Mouse (Mus musculus): ENCODE data around the gene Chit1. TPM values are rescaled to one million over a fixed set of nuclear protein-coding genes. Genes with fewer than 3 reads are reported as not detected.

Chit1 gene
- 0.45 TPM for polyA plus RNA-seq (2014; fragmentation: Illumina TruSeq; extraction: RNeasy Lipid Tissue Mini Kit (QIAGEN cat#74804); ENCODE audit: low read depth, low replicate concordance)

DNA sequence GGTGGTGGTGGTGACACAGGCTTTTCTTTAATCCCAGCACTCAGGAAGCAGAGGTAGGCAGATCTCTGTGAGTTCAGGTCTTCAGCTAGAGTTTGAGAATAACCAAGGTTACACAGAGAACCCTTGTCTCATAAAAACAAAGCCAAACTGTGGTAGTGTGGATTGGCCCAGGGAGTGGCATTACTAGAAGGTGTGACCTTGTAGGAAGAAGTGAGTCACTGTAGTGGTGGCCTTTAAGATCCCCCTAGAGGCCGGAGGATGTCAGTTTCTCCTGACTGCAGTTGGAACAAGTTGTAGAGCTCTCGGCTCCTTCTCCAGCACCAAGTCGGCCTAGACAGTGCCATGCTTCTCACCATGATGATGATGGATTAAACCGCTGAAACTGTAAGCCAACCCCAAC lies at the start of gene Chit1:
Chit1 (plus strand) TSS at position 264 of the 400 bp plus-strand sequence.

DNA sequence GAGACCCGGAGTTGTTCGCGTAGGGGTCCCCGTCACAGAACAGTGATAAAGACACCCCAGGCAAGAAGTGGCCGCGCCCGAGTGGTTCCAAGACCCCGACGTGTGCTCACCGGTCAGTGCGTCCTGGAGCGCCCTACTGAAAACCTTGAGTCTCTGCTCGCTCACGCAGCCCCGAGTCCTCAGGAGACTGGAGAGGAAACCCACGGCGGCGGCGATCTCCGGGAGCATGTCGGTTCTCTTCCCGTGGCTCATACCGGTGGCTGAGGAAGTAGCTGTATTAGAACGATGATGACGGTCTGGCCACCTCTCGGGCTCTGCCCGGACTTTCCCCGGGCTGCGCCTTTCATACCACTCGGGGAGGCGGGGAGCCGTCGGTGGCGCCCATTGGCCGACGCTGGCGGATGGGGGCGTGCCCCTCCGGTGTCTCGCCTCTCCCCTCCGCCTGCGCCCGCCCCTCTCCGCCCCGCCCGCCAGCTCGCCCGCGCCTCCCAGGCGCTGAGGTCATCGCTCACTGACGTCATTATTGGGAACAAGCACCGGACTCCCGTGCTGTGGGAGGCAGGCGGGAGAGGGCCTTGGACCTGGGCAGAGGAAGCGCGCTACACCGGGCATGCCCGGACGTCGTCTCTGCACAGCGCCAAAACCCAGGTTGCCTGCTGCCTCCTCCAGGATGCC lies 32.1 kb upstream of the Chit1 start, which contains the start of gene Btg2:
Btg2 (minus strand) TSS at position 319 of the 675 bp plus-strand sequence.

DNA sequence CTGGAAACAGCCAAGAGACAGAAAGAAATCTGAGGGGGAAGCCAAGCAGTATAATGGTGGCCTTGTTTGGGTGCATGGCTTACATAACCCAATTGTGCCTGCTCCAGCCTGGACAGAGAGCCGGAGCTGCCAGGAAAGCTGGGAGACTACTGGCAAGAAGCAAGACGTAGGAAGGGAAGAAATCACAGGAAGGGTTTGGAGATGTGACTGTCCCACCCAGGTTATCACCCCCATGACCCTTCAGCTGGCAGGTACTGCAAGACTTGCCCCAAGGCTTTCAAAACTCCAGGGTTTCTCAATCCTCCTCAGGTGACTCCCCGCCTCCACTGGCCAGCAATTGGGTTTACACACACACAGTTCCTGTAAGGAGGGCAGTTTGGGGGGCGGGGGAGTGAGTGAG lies 71.0 kb downstream of the Chit1 start, which contains the start of gene Chil1:
Chil1 (plus strand) TSS at position 152 of the 400 bp plus-strand sequence.

DNA sequence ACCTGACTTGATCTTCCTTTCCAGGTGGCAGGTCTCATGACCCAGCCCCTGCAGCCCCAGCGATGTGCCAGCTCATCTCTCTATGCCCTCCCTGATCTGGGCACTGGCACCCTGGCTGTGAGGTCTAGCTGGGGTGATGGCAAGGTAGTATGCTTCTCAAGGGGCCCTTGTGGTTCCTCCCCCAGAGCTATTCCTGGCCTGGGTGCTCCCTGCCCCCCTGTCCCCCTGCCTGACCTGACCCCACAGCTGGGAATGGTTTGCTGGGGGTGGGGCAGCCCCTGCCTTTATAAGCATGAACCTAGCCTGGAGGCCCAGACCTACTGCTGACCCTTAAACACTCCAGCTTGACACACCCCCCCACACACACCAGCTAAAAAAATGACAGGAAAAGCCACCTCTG lies 82.1 kb downstream of the Chit1 start, which contains the start of gene Mybph:
Mybph (plus strand) TSS at position 323 of the 400 bp plus-strand sequence.

Other genes with a start within 250 kb of the Chit1 start
- gene Optc, start 203.2 kb upstream of the Chit1 start, polyA plus RNA-seq (2014; fragmentation: Illumina TruSeq; extraction: RNeasy Lipid Tissue Mini Kit (QIAGEN cat#74804); ENCODE audit: low read depth, low replicate concordance) = 0.22 TPM
- 1.7 TPM for gene Prelp, start 189.8 kb upstream of the Chit1 start, polyA plus RNA-seq (2014; fragmentation: Illumina TruSeq; extraction: RNeasy Lipid Tissue Mini Kit (QIAGEN cat#74804); ENCODE audit: low read depth, low replicate concordance)
- 1.7 TPM for gene Fmod, start 74.0 kb upstream of the Chit1 start, polyA plus RNA-seq (2014; fragmentation: Illumina TruSeq; extraction: RNeasy Lipid Tissue Mini Kit (QIAGEN cat#74804); ENCODE audit: low read depth, low replicate concordance)
- gene Btg2, start 32.1 kb upstream of the Chit1 start, polyA plus RNA-seq (2014; fragmentation: Illumina TruSeq; extraction: RNeasy Lipid Tissue Mini Kit (QIAGEN cat#74804); ENCODE audit: low read depth, low replicate concordance) = 1.2 TPM
- not detected for gene Chil1, start 70.9 kb downstream of the Chit1 start, polyA plus RNA-seq (2014; fragmentation: Illumina TruSeq; extraction: RNeasy Lipid Tissue Mini Kit (QIAGEN cat#74804); ENCODE audit: low read depth, low replicate concordance)
- gene Mybph, start 82.2 kb downstream of the Chit1 start, polyA plus RNA-seq (2014; fragmentation: Illumina TruSeq; extraction: RNeasy Lipid Tissue Mini Kit (QIAGEN cat#74804); ENCODE audit: low read depth, low replicate concordance) = not detected
- gene Adora1, start 124.2 kb downstream of the Chit1 start, polyA plus RNA-seq (2014; fragmentation: Illumina TruSeq; extraction: RNeasy Lipid Tissue Mini Kit (QIAGEN cat#74804); ENCODE audit: low read depth, low replicate concordance) = 11.5 TPM
- gene Myog, start 178.7 kb downstream of the Chit1 start, polyA plus RNA-seq (2014; fragmentation: Illumina TruSeq; extraction: RNeasy Lipid Tissue Mini Kit (QIAGEN cat#74804); ENCODE audit: low read depth, low replicate concordance) = not detected
- gene Ppfia4, start 221.7 kb downstream of the Chit1 start, polyA plus RNA-seq (2014; fragmentation: Illumina TruSeq; extraction: RNeasy Lipid Tissue Mini Kit (QIAGEN cat#74804); ENCODE audit: low read depth, low replicate concordance) = 0.49 TPM

All from testis, adult 10 weeks (tissue).